Mouse (Mus musculus): ENCODE data around the gene Klhdc8b. TPM values are rescaled to one million over a fixed set of nuclear protein-coding genes. Genes with fewer than 3 reads are reported as not detected.
A peak's percentile ranks its signal among the peaks of the same experiment; 100 is the strongest.

Klhdc8b gene
- polyA plus RNA-seq, 1 experiment = 21.0 TPM

- no peaks in the 10 kb centered on the region for H3K27me3 ChIP-seq (ENCODE audit: control insufficient read depth, insufficient read depth, low read length)
- H3K4me3 ChIP-seq (ENCODE audit: control insufficient read depth, insufficient read depth, low read length) = no peak overlapping the region
- 91% methylated on average over 5 of the region's 5 CpGs for WGBS
- H3K27ac ChIP-seq (ENCODE audit: control insufficient read depth, insufficient read depth, low read length) = no peak overlapping the region
- TF ChIP-seq POLR2A (IDR thresholded peaks at IDR 0.05; ENCODE audit: control insufficient read depth, extremely low read depth, insufficient read depth, low read length, poor library complexity) (no peak), CTCF (IDR thresholded peaks at IDR 0.05; ENCODE audit: borderline replicate concordance, control insufficient read depth, extremely low read depth, insufficient read depth, low read length, poor library complexity) (no peak)
- peaks cover 18% of the 10 kb centered on the region for H3K36me3 ChIP-seq (ENCODE audit: control insufficient read depth, insufficient read depth, low read length)
- peaks cover 11% of the 10 kb centered on the region for H3K4me1 ChIP-seq (replicated peaks; ENCODE audit: control insufficient read depth, insufficient read depth, low read length)
- no peak for DNase-seq
These were observed 294 bp upstream of the Klhdc8b start for GRCm38 (mm10) chr9:108461675-108462074.

DNA sequence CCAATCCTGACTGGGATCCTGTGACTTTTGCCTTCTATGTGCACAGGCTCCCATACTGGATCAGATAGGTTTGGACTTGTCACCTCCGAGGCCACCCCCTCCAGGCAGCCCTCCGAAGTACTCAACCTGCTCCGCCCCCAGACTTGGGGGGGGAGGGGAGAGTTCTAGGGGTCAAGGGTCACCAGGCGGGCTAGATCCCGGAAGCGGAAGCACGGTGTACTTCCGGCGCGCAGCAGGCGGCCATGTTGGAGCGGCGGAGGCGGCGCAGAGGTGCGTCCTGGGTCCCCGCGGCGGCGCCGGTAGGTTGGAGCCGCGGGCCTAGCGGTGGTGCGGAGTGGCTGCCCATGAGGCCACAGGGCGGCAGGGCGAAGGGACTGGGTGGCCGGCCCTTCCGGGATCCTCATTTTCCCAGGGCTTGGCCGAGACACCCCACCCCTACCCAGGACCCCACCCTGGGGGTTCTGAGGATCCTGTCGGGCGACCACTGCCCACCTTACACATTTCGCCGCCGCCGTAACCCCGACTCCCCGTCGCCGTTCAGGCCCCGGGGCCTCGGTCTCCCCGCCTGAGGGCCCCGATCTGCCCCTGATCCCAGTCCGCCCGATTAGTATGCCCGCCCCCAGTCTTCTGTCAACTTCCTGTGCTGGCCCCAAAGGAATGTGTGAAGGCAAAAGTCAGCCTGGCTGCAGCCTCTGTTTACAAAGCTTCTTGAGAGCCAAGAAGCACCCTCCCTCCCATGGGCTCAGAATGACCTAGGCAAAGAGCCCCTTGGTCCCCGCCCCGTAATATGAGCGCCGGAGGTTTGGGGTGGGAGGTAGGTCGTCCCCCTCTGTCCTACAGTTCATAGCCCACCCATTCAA is 832 bp downstream of the Klhdc8b start, which contains the start of gene Ccdc71:
Gene Ccdc71, plus strand, starts transcription at position 209 of the 860 bp plus-strand sequence.
- under 1% methylated on average over 51 of the region's 52 CpGs for WGBS
- Histone ChIP-seq H3K36me3 (ENCODE audit: control insufficient read depth, insufficient read depth, low read length) (peaks cover 18% of the 10 kb centered on the region), H3K27me3 (ENCODE audit: control insufficient read depth, insufficient read depth, low read length) (no peaks in the 10 kb centered on the region), H3K4me3 (ENCODE audit: control insufficient read depth, insufficient read depth, low read length) (peak within 1 kb of the TSS; percentile 77), H3K4me1 (replicated peaks; ENCODE audit: control insufficient read depth, insufficient read depth, low read length) (peaks cover 11% of the 10 kb centered on the region), H3K27ac (ENCODE audit: control insufficient read depth, insufficient read depth, low read length) (peak within 1 kb of the TSS; percentile 9; the same call in 1 of the 2 replicates)
- TF ChIP-seq POLR2A (IDR thresholded peaks at IDR 0.05; ENCODE audit: control insufficient read depth, extremely low read depth, insufficient read depth, low read length, poor library complexity) (peak; percentile 73), CTCF (IDR thresholded peaks at IDR 0.05; ENCODE audit: borderline replicate concordance, control insufficient read depth, extremely low read depth, insufficient read depth, low read length, poor library complexity) (0 out of 2 replicates have a peak, but pooled peaks have one; percentile 27)
- DNase-seq = peak; percentile 87

DNA sequence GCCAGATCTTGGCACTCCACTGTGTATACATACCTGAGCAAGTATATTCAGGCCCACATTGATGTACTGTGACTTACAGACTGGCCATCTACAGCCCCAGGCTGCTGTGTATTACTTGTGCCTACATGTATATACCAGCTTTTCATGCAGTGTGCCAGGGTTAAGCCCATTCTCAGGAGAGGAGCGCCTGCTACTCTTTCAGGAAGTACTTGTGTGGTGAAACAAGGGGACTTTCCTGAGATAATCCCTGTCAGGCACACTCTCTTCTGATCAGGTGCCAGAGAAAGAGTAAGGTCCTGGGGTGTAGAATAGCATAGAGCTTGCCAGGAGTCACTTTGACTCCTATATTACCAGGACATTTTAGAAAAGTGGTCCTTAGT is 1.5 kb downstream of the Klhdc8b start:
- H3K4me3 ChIP-seq (ENCODE audit: control insufficient read depth, insufficient read depth, low read length) = no peak overlapping the region; the same call in 1 of the 2 replicates
- no peak for DNase-seq
- WGBS = 96% methylated on average over 1 of the region's 1 CpGs
- TF ChIP-seq POLR2A (IDR thresholded peaks at IDR 0.05; ENCODE audit: control insufficient read depth, extremely low read depth, insufficient read depth, low read length, poor library complexity) (no peak), CTCF (IDR thresholded peaks at IDR 0.05; ENCODE audit: borderline replicate concordance, control insufficient read depth, extremely low read depth, insufficient read depth, low read length, poor library complexity) (no peak)
- peaks cover 11% of the 10 kb centered on the region for H3K4me1 ChIP-seq (replicated peaks; ENCODE audit: control insufficient read depth, insufficient read depth, low read length)
- no peak overlapping the region for H3K27ac ChIP-seq (ENCODE audit: control insufficient read depth, insufficient read depth, low read length)
- no peaks in the 10 kb centered on the region for H3K27me3 ChIP-seq (ENCODE audit: control insufficient read depth, insufficient read depth, low read length)
- H3K36me3 ChIP-seq (ENCODE audit: control insufficient read depth, insufficient read depth, low read length) = peaks cover 15% of the 10 kb centered on the region

- H3K4me1 ChIP-seq (replicated peaks; ENCODE audit: control insufficient read depth, insufficient read depth, low read length) = peaks cover 14% of the 10 kb centered on the region
- no peaks in the 10 kb centered on the region for H3K27me3 ChIP-seq (ENCODE audit: control insufficient read depth, insufficient read depth, low read length)
- WGBS = 94% methylated on average over 10 of the region's 10 CpGs
- TF ChIP-seq CTCF (IDR thresholded peaks at IDR 0.05; ENCODE audit: borderline replicate concordance, control insufficient read depth, extremely low read depth, insufficient read depth, low read length, poor library complexity) (no peak), POLR2A (IDR thresholded peaks at IDR 0.05; ENCODE audit: control insufficient read depth, extremely low read depth, insufficient read depth, low read length, poor library complexity) (no peak)
- no peak overlapping the region for H3K4me3 ChIP-seq (ENCODE audit: control insufficient read depth, insufficient read depth, low read length)
- DNase-seq = no peak
- H3K27ac ChIP-seq (ENCODE audit: control insufficient read depth, insufficient read depth, low read length) = no peak overlapping the region
- no peaks in the 10 kb centered on the region for H3K36me3 ChIP-seq (ENCODE audit: control insufficient read depth, insufficient read depth, low read length)
These were observed 4.4 kb downstream of the Klhdc8b start for GRCm38 (mm10) chr9:108456953-108457352.

GRCm38 (mm10) chr9:108455747-108456571 is 5.4 kb downstream of the Klhdc8b start:
- WGBS = 93% methylated on average over 12 of the region's 12 CpGs
- no peak for DNase-seq
- H3K4me3 ChIP-seq (ENCODE audit: control insufficient read depth, insufficient read depth, low read length) = no peak overlapping the region
- no peak overlapping the region for H3K27ac ChIP-seq (ENCODE audit: control insufficient read depth, insufficient read depth, low read length)
- H3K27me3 ChIP-seq (ENCODE audit: control insufficient read depth, insufficient read depth, low read length) = no peaks in the 10 kb centered on the region
- TF ChIP-seq POLR2A (IDR thresholded peaks at IDR 0.05; ENCODE audit: control insufficient read depth, extremely low read depth, insufficient read depth, low read length, poor library complexity) (no peak), CTCF (IDR thresholded peaks at IDR 0.05; ENCODE audit: borderline replicate concordance, control insufficient read depth, extremely low read depth, insufficient read depth, low read length, poor library complexity) (no peak)
- peaks cover 7% of the 10 kb centered on the region for H3K4me1 ChIP-seq (replicated peaks; ENCODE audit: control insufficient read depth, insufficient read depth, low read length)
- H3K36me3 ChIP-seq (ENCODE audit: control insufficient read depth, insufficient read depth, low read length) = no peaks in the 10 kb centered on the region

DNA sequence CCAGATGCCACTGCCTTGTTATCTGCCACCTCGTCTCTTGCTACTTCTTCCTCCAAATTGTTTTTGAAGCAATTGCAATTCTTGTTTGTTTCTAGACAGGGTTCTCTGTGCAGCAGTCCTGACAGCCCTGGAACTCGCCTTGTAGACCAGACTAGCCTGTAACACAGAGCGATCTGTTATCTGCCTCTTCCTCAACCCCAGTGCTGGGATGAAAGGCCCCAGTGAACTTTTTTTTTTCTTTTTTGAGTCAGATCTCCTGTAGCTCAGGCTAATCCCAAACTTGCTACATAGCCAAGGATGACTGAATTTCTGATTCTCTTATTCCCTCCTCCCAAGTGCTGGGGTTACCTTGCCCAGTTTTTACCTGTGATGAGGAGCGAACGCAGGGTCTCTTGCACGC is 7.0 kb downstream of the Klhdc8b start:
- WGBS = 95% methylated on average over 6 of the region's 6 CpGs
- Histone ChIP-seq H3K4me3 (ENCODE audit: control insufficient read depth, insufficient read depth, low read length) (no peak overlapping the region), H3K4me1 (replicated peaks; ENCODE audit: control insufficient read depth, insufficient read depth, low read length) (peaks cover 7% of the 10 kb centered on the region), H3K36me3 (ENCODE audit: control insufficient read depth, insufficient read depth, low read length) (no peaks in the 10 kb centered on the region), H3K27ac (ENCODE audit: control insufficient read depth, insufficient read depth, low read length) (no peak overlapping the region), H3K27me3 (ENCODE audit: control insufficient read depth, insufficient read depth, low read length) (no peaks in the 10 kb centered on the region)
- TF ChIP-seq POLR2A (IDR thresholded peaks at IDR 0.05; ENCODE audit: control insufficient read depth, extremely low read depth, insufficient read depth, low read length, poor library complexity) (no peak), CTCF (IDR thresholded peaks at IDR 0.05; ENCODE audit: borderline replicate concordance, control insufficient read depth, extremely low read depth, insufficient read depth, low read length, poor library complexity) (no peak)
- DNase-seq = no peak

Measured in thymus, adult 2 months (tissue).